ENCODE assay signal across 21 mouse cellular contexts in the genomic region with DNA sequence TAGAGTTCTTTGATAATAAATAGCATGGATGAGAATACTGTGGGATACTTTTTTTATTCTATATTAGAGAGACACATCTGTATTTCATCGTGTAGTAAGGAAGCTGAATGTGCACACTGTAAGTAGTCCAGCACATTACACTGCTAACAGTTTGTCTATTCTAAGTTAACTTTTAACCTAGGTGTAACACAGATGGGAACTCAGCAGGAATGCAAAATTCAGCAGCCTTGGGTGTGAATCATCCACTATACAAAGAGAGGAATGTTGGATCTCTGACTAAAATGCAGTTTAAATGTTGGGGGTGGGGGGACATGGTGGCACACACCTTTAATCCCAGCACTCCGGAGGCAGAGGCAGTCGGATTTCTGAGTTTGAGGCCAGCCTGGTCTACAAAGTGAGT. TPM values are rescaled to one million over a fixed set of nuclear protein-coding genes. Genes with fewer than 3 reads are reported as not detected.
DNase-seq lines count a peak whose midpoint lies in the region; ATAC-seq lines count a peak whose summit lies in the region.
"Had no signal": no experiment of that assay in that cellular context is flagged by ENCODE, and none has a peak within 500 bp of the region (broad histone marks: within the 10 kb centered on the region; RNA-seq: fewer than 3 reads in every experiment).

No protein-coding gene starts in this region.

- no peak for ATAC-seq in megakaryocyte, adult 5-6 weeks (ENCODE audit: poor library complexity, severe bottlenecking)
- ATAC-seq: forebrain, embryonic 15.5 days had no signal

- DNase-seq in kidney, adult 11 months: peak; percentile 57
- DNase-seq in kidney, postnatal 4 days: no peak
- DNase-seq in 3T3-L1 (ENCODE audit: low read depth, low spot score): peak; percentile 29
- peak; percentile 76 for DNase-seq in kidney, adult 9 months
- DNase-seq in kidney, postnatal 14 days: peak; percentile 19
- no peak for DNase-seq in heart, adult 11 months
- DNase-seq: adrenal gland, adult 8-10 months; adrenal gland, postnatal 36 days; cerebellum, adult 11 months; cerebellum, adult 8-10 months; cerebellum, postnatal 14 days; embryo, embryonic 11 days; heart, adult 2 months; heart, postnatal 14 days had no signal

RNA-seq across cellular contexts. Expression of gene Sult1c2, which starts 26.1 kb away (rescaled TPM):
- not detected in 2 replicates for total RNA-seq in megakaryocyte, adult 5-6 weeks (2015)
- not detected in 2 replicates for total RNA-seq in megakaryocyte, adult 5-6 weeks (2017)
- total RNA-seq: CH12.LX; common myeloid progenitor, adult 5-6 weeks; gastrocnemius, adult 8-10 months; gastrocnemius, postnatal 4 days; heart, adult 2 months; hematopoietic stem cell, adult 5-6 weeks had no signal

Comparison
In these comparisons a context has a peak if more than half of its experiments do, and no peak if none do; other contexts are left out.
1. DNase-seq: peak in kidney, adult 11 months (single experiment), 3T3-L1 (single experiment), kidney, adult 9 months (single experiment) and kidney, postnatal 14 days (single experiment); none in kidney, postnatal 4 days (0 of 2) and heart, adult 11 months (single experiment).